Mouse (Mus musculus): ENCODE results near the gene Fut8. TPM values are rescaled to one million over a fixed set of nuclear protein-coding genes. Genes with fewer than 3 reads are reported as not detected.

The Fut8 gene
- total RNA-seq, 2 experiments from 2014 or later = 16.8 to 17.8 TPM

- intact Hi-C loops (cut with DNase I) = no loop called here
- DNase-seq = no peak
Measured at GRCm38 (mm10) chr12:77297858-77298257, 59.9 kb downstream of the Fut8 start.

- DNase-seq = no peak
- intact Hi-C loops (cut with DNase I) = no loop called here
Measured at GRCm38 (mm10) chr12:77302011-77302410, 64.1 kb downstream of the Fut8 start.

GRCm38 (mm10) chr12:77303367-77303766 lies 65.4 kb downstream of the Fut8 start:
- no peak for DNase-seq
- intact Hi-C loops (cut with DNase I) = no loop called here

GRCm38 (mm10) chr12:77305502-77305901 lies 67.6 kb downstream of the Fut8 start:
- no peak for DNase-seq
- intact Hi-C loops (cut with DNase I) = no loop called here

- no peak for DNase-seq
- intact Hi-C loops (cut with DNase I) = no loop called here
Measured at GRCm38 (mm10) chr12:77306759-77307314, 68.9 kb downstream of the Fut8 start.

- intact Hi-C loops (cut with DNase I) = no loop called here
- DNase-seq = no peak
Measured at GRCm38 (mm10) chr12:77309507-77309906, 71.6 kb downstream of the Fut8 start.

- intact Hi-C loops (cut with DNase I) = no loop called here
- no peak for DNase-seq
Measured at GRCm38 (mm10) chr12:77313502-77313901, 75.6 kb downstream of the Fut8 start.

GRCm38 (mm10) chr12:77324142-77324541 lies 86.2 kb downstream of the Fut8 start:
- intact Hi-C loops (cut with DNase I) = no loop called here
- DNase-seq = no peak

GRCm38 (mm10) chr12:77346521-77346920 lies 108.6 kb downstream of the Fut8 start:
- intact Hi-C loops (cut with DNase I) = no loop called here
- no peak for DNase-seq

- DNase-seq = no peak
- intact Hi-C loops (cut with DNase I) = no loop called here
Measured at GRCm38 (mm10) chr12:77349543-77349942, 111.6 kb downstream of the Fut8 start.

- no peak for DNase-seq
- intact Hi-C loops (cut with DNase I) = no loop called here
Measured at GRCm38 (mm10) chr12:77415720-77416119, 177.8 kb downstream of the Fut8 start.

GRCm38 (mm10) chr12:77421667-77422393 lies 183.9 kb downstream of the Fut8 start:
- no peak for DNase-seq
- intact Hi-C loops (cut with DNase I) = no loop called here

- intact Hi-C loops (cut with DNase I) = no loop called here
- no peak for DNase-seq
Measured at GRCm38 (mm10) chr12:77426093-77426492, 188.2 kb downstream of the Fut8 start.

GRCm38 (mm10) chr12:77428165-77428564 lies 190.2 kb downstream of the Fut8 start:
- intact Hi-C loops (cut with DNase I) = no loop called here
- no peak for DNase-seq

GRCm38 (mm10) chr12:77429381-77429780 lies 191.5 kb downstream of the Fut8 start:
- DNase-seq = no peak
- intact Hi-C loops (cut with DNase I) = no loop called here

- DNase-seq = no peak
- intact Hi-C loops (cut with DNase I) = no loop called here
Measured at GRCm38 (mm10) chr12:77436733-77437132, 198.8 kb downstream of the Fut8 start.

GRCm38 (mm10) chr12:77450816-77451215 lies 212.9 kb downstream of the Fut8 start:
- DNase-seq = no peak
- intact Hi-C loops (cut with DNase I) = no loop called here

- DNase-seq = no peak
- intact Hi-C loops (cut with DNase I) = no loop called here
Measured at GRCm38 (mm10) chr12:77466178-77466577, 228.3 kb downstream of the Fut8 start.

- intact Hi-C loops (cut with DNase I) = no loop called here
- DNase-seq = no peak
Measured at GRCm38 (mm10) chr12:77479931-77480330, 242.0 kb downstream of the Fut8 start.

GRCm38 (mm10) chr12:77481153-77481552 lies 243.2 kb downstream of the Fut8 start:
- DNase-seq = no peak
- intact Hi-C loops (cut with DNase I) = no loop called here

- intact Hi-C loops (cut with DNase I) = no loop called here
- DNase-seq = no peak
Measured at GRCm38 (mm10) chr12:77481799-77482198, 243.9 kb downstream of the Fut8 start.

GRCm38 (mm10) chr12:77483180-77483855 lies 245.4 kb downstream of the Fut8 start:
- intact Hi-C loops (cut with DNase I) = no loop called here
- no peak for DNase-seq

Data from heart, postnatal 36 days (tissue).